Mouse (Mus musculus): ENCODE data around the gene Nmt2. TPM values are rescaled to one million over a fixed set of nuclear protein-coding genes. Genes with fewer than 3 reads are reported as not detected.

The Nmt2 gene
- total and polyA plus RNA-seq, 3 experiments: 10.5 to 39.8 (median 24.6) TPM

- DNase-seq (ENCODE audit: low spot score): no peak
- Histone ChIP-seq H3K4me1 (ENCODE audit: insufficient read depth, low read depth, low read length) (no peaks in the 10 kb centered on the region), H3K9me3 (replicated peaks) (no peaks in the 10 kb centered on the region), H3K4me3 (ENCODE audit: low read depth, low read length) (no peak overlapping the region), H3K36me3 (replicated peaks) (peaks cover 32% of the 10 kb centered on the region), H3K27me3 (ENCODE audit: insufficient read depth, low read length) (no peaks in the 10 kb centered on the region)
- ATAC-seq (ENCODE audit: extremely low read depth, insufficient number of reproducible peaks, low FRiP score, poor library complexity, severe bottlenecking): no peak
- no peak for TF ChIP-seq TAL1 (conservative IDR thresholded peaks at IDR 0.05; ENCODE audit: low read depth, low read length)
- no peak for TF ChIP-seq GATA2 (IDR thresholded peaks at IDR 0.05; ENCODE audit: borderline replicate concordance, low read depth, low read length)
- TF ChIP-seq POLR2AphosphoS5 (IDR thresholded peaks at IDR 0.05; ENCODE audit: insufficient replicate concordance, low read depth, low read length): no peak
- TF ChIP-seq GATA1 (IDR thresholded peaks at IDR 0.05; ENCODE audit: borderline replicate concordance, low read length): no peak
- TF ChIP-seq CTCF (IDR thresholded peaks at IDR 0.05; ENCODE audit: low read depth, low read length): no peak
Measured at GRCm38 (mm10) chr2:3305426-3306025, 21.5 kb downstream of the Nmt2 start.

- DNase-seq (ENCODE audit: low spot score) (no peak), ATAC-seq (ENCODE audit: extremely low read depth, insufficient number of reproducible peaks, low FRiP score, poor library complexity, severe bottlenecking) (no peak)
- H3K4me1 ChIP-seq (ENCODE audit: insufficient read depth, low read depth, low read length): no peaks in the 10 kb centered on the region
- H3K9me3 ChIP-seq (replicated peaks): no peaks in the 10 kb centered on the region
- TF ChIP-seq TAL1 (conservative IDR thresholded peaks at IDR 0.05; ENCODE audit: low read depth, low read length) (no peak), POLR2AphosphoS5 (IDR thresholded peaks at IDR 0.05; ENCODE audit: insufficient replicate concordance, low read depth, low read length) (no peak), GATA2 (IDR thresholded peaks at IDR 0.05; ENCODE audit: borderline replicate concordance, low read depth, low read length) (no peak), GATA1 (IDR thresholded peaks at IDR 0.05; ENCODE audit: borderline replicate concordance, low read length) (no peak)
- no peak overlapping the region for H3K4me3 ChIP-seq (ENCODE audit: low read depth, low read length)
- no peaks in the 10 kb centered on the region for H3K27me3 ChIP-seq (ENCODE audit: insufficient read depth, low read length)
- peaks cover 76% of the 10 kb centered on the region for H3K36me3 ChIP-seq (replicated peaks)
Measured at GRCm38 (mm10) chr2:3323132-3323531, 39.1 kb downstream of the Nmt2 start.

- Histone ChIP-seq H3K4me3 (ENCODE audit: low read depth, low read length) (no peak overlapping the region), H3K36me3 (replicated peaks) (peaks cover 82% of the 10 kb centered on the region), H3K27me3 (ENCODE audit: insufficient read depth, low read length) (no peaks in the 10 kb centered on the region), H3K9me3 (replicated peaks) (no peaks in the 10 kb centered on the region), H3K4me1 (ENCODE audit: insufficient read depth, low read depth, low read length) (peaks cover 3% of the 10 kb centered on the region; the same call in 1 of the 2 replicates)
- no peak for DNase-seq (ENCODE audit: low spot score)
- no peak for ATAC-seq (ENCODE audit: extremely low read depth, insufficient number of reproducible peaks, low FRiP score, poor library complexity, severe bottlenecking)
- TF ChIP-seq CTCF (IDR thresholded peaks at IDR 0.05; ENCODE audit: low read depth, low read length): no peak
- TF ChIP-seq GATA2 (IDR thresholded peaks at IDR 0.05; ENCODE audit: borderline replicate concordance, low read depth, low read length): no peak
- no peak for TF ChIP-seq GATA1 (IDR thresholded peaks at IDR 0.05; ENCODE audit: borderline replicate concordance, low read length)
- no peak for TF ChIP-seq TAL1 (conservative IDR thresholded peaks at IDR 0.05; ENCODE audit: low read depth, low read length)
- TF ChIP-seq POLR2AphosphoS5 (IDR thresholded peaks at IDR 0.05; ENCODE audit: insufficient replicate concordance, low read depth, low read length): no peak
Measured at GRCm38 (mm10) chr2:3324381-3325130, 40.5 kb downstream of the Nmt2 start.

- no peaks in the 10 kb centered on the region for H3K27me3 ChIP-seq (ENCODE audit: insufficient read depth, low read length)
- no peak overlapping the region for H3K4me3 ChIP-seq (ENCODE audit: low read depth, low read length)
- H3K36me3 ChIP-seq (replicated peaks): peaks cover 80% of the 10 kb centered on the region
- DNase-seq (ENCODE audit: low spot score): no peak
- ATAC-seq (ENCODE audit: extremely low read depth, insufficient number of reproducible peaks, low FRiP score, poor library complexity, severe bottlenecking): no peak
- no peak for TF ChIP-seq GATA2 (IDR thresholded peaks at IDR 0.05; ENCODE audit: borderline replicate concordance, low read depth, low read length)
- TF ChIP-seq POLR2AphosphoS5 (IDR thresholded peaks at IDR 0.05; ENCODE audit: insufficient replicate concordance, low read depth, low read length): no peak
- TF ChIP-seq CTCF (IDR thresholded peaks at IDR 0.05; ENCODE audit: low read depth, low read length): no peak
- TF ChIP-seq TAL1 (conservative IDR thresholded peaks at IDR 0.05; ENCODE audit: low read depth, low read length): no peak
- no peaks in the 10 kb centered on the region for H3K9me3 ChIP-seq (replicated peaks)
- H3K4me1 ChIP-seq (ENCODE audit: insufficient read depth, low read depth, low read length): peaks cover 15% of the 10 kb centered on the region
Measured at GRCm38 (mm10) chr2:3326547-3326946, 42.5 kb downstream of the Nmt2 start.

DNA sequence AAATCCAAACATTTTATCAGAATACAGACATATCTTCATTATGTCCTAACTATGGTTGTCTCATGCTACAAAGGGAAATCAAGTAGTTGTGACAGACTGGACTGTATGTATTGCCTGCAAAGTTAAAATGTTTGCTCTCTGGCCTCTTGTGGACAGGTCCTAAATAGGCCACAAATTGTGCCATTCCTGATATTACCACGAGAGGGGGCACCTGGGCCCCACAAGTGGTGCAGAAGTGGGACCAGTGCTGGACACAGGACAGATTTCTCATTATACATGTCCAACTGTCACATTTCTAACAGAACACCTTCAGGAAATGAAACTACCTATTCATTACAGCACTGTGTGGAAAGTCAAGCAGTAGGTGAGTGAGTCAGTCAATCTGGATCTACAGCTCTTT, 43.3 kb downstream of the Nmt2 start:
- no peaks in the 10 kb centered on the region for H3K9me3 ChIP-seq (replicated peaks)
- H3K4me3 ChIP-seq (ENCODE audit: low read depth, low read length): no peak overlapping the region
- TF ChIP-seq TAL1 (conservative IDR thresholded peaks at IDR 0.05; ENCODE audit: low read depth, low read length): no peak
- TF ChIP-seq CTCF (IDR thresholded peaks at IDR 0.05; ENCODE audit: low read depth, low read length): peak; percentile 81
- H3K36me3 ChIP-seq (replicated peaks): peaks cover 76% of the 10 kb centered on the region
- no peaks in the 10 kb centered on the region for H3K27me3 ChIP-seq (ENCODE audit: insufficient read depth, low read length)
- no peak for DNase-seq (ENCODE audit: low spot score)
- ATAC-seq (ENCODE audit: extremely low read depth, insufficient number of reproducible peaks, low FRiP score, poor library complexity, severe bottlenecking): peak; percentile 50
- H3K4me1 ChIP-seq (ENCODE audit: insufficient read depth, low read depth, low read length): peaks cover 15% of the 10 kb centered on the region

GRCm38 (mm10) chr2:3331071-3331703, 47.2 kb downstream of the Nmt2 start:
- TF ChIP-seq GATA2 (IDR thresholded peaks at IDR 0.05; ENCODE audit: borderline replicate concordance, low read depth, low read length) (no peak), TAL1 (conservative IDR thresholded peaks at IDR 0.05; ENCODE audit: low read depth, low read length) (no peak), POLR2AphosphoS5 (IDR thresholded peaks at IDR 0.05; ENCODE audit: insufficient replicate concordance, low read depth, low read length) (no peak)
- ATAC-seq (ENCODE audit: extremely low read depth, insufficient number of reproducible peaks, low FRiP score, poor library complexity, severe bottlenecking) (no peak), DNase-seq (ENCODE audit: low spot score) (no peak)
- Histone ChIP-seq H3K4me1 (ENCODE audit: insufficient read depth, low read depth, low read length) (peaks cover 26% of the 10 kb centered on the region), H3K27me3 (ENCODE audit: insufficient read depth, low read length) (0 out of 2 replicates have a peak, but pooled peaks cover 2% of the 10 kb centered on the region), H3K9me3 (replicated peaks) (no peaks in the 10 kb centered on the region), H3K36me3 (replicated peaks) (peaks cover 43% of the 10 kb centered on the region), H3K4me3 (ENCODE audit: low read depth, low read length) (peak overlapping the region; percentile 82)
